Mouse (Mus musculus) C2C12 (cell line): ENCODE measurements at regions not wholly inside any gene's neighbourhood (a gene's known extent, or its start where the extent isn't known, plus 50 kb on each side); places are given as distances from the start of the nearest gene placed in this dataset.

Experiments used
- H3K27me3 ChIP-seq: one replicate; pipeline ENCODE4 v1.6.1; 2011; ENCODE audit not compliant: control insufficient read depth, insufficient read depth, insufficient read length
- H3K36me3 ChIP-seq: one replicate; pipeline ENCODE4 v1.6.1; 2011; ENCODE audit not compliant: control insufficient read depth, insufficient read depth
- H3K4me3 ChIP-seq: one replicate; pipeline ENCODE4 v1.5.1; 2011; ENCODE audit warnings: mild to moderate bottlenecking, control low read depth; ENCODE audit not compliant: poor library complexity, insufficient read depth, severe bottlenecking
- H3K79me2 ChIP-seq: one replicate; pipeline ENCODE4 v1.6.1; 2011; ENCODE audit not compliant: control insufficient read depth, insufficient read depth
- H3K79me3 ChIP-seq: one replicate; pipeline ENCODE4 v1.6.1; 2011; ENCODE audit warnings: low read depth, control low read depth
- H3ac ChIP-seq: one replicate; pipeline ENCODE3; 2011; ENCODE audit warnings: low read depth; ENCODE audit not compliant: control insufficient read depth, insufficient read length
- CEBPB ChIP-seq: IDR thresholded peaks from one replicate; pipeline ENCODE4 v1.6.1; 2011; ENCODE audit warnings: low read depth, mild to moderate bottlenecking, control low read depth, moderate library complexity
- CTCF ChIP-seq: IDR thresholded peaks from one replicate; pipeline ENCODE4 v1.5.1; 2011; ENCODE audit not compliant: control insufficient read depth, insufficient read depth, insufficient read length
- FOSL1 ChIP-seq: IDR thresholded peaks from one replicate; pipeline ENCODE4 v1.8.0; 2011; ENCODE audit warnings: mild to moderate bottlenecking, low read length; ENCODE audit not compliant: poor library complexity, insufficient read depth, severe bottlenecking
- MAX ChIP-seq: IDR thresholded peaks from one replicate; pipeline ENCODE4 v1.6.1; 2011; ENCODE audit warnings: mild to moderate bottlenecking, control low read depth
- MYOD1 ChIP-seq: IDR thresholded peaks from one replicate; pipeline ENCODE4 v1.6.1; 2011; ENCODE audit warnings: low read depth; ENCODE audit not compliant: control insufficient read depth, insufficient read length
- MYOG ChIP-seq: IDR thresholded peaks from one replicate; pipeline ENCODE4 v1.6.1; 2011; ENCODE audit not compliant: control insufficient read depth, insufficient read length; ENCODE audit errors: extremely low read depth
- USF1 ChIP-seq: IDR thresholded peaks from one replicate; pipeline ENCODE4 v1.6.1; 2011; ENCODE audit warnings: low read depth, mild to moderate bottlenecking, control low read depth, moderate library complexity

DNA sequence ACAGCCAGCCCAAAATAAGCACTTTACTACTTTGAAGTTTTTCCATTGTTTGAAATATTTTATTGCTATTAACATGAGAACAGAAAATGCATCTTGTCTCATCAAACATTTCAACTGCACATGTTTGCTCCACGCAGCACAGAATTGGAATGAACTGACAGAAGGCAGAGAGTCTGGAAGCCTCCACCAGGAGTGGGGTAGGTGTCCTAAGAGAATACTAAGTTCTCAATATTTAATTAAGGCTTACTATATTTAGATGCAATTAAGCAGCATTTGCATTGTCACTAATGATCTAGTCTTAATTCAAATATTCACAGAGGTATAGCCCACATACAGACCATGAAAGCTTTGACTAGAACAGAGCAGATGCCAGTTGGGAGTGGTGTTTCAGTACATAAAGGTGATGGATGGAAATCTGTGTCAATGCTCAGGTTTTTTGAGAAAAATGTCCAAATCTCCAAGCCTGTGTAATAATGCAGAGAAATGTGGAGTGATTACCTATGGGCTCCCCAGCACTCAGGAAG lies 491.2 kb downstream of the Tm4sf1 start:
- TF ChIP-seq MYOD1: no peak
- no peak for TF ChIP-seq MYOG
- no peak for TF ChIP-seq FOSL1
- no peak for TF ChIP-seq CTCF
- no peak for TF ChIP-seq CEBPB
- TF ChIP-seq USF1: no peak
- no peak for TF ChIP-seq MAX
- Histone ChIP-seq H3K4me3 (no peak overlapping the region), H3K79me3 (no peaks in the 10 kb centered on the region), H3K79me2 (no peaks in the 10 kb centered on the region), H3K36me3 (no peaks in the 10 kb centered on the region), H3ac (no peak overlapping the region), H3K27me3 (no peaks in the 10 kb centered on the region)

DNA sequence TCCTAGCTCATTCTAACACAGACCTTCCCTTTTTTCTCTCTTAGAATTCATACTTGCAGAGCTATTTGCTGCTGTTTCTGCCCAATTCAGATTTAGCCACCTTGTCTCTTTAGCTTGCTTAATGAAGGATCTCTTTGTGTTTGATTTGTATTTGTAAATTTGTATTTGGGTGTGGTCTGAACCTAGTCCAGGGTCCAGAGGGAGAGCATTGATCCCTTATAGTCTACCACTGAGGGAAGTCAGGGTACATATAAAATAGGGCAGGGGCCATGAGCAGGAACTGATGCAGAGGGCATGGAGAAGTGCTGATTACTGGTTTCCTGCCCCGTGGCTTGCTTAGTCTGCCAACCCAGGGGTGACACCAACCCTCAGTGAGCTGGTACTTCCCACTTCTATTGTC lies 508.7 kb downstream of the Tm4sf1 start:
- Histone ChIP-seq H3K36me3 (no peaks in the 10 kb centered on the region), H3K27me3 (no peaks in the 10 kb centered on the region), H3K79me3 (no peaks in the 10 kb centered on the region), H3K4me3 (no peak overlapping the region), H3ac (no peak overlapping the region), H3K79me2 (no peaks in the 10 kb centered on the region)
- TF ChIP-seq USF1: no peak
- no peak for TF ChIP-seq MYOG
- TF ChIP-seq MYOD1: no peak
- TF ChIP-seq CTCF: no peak
- no peak for TF ChIP-seq FOSL1
- TF ChIP-seq MAX: no peak
- no peak for TF ChIP-seq CEBPB

DNA sequence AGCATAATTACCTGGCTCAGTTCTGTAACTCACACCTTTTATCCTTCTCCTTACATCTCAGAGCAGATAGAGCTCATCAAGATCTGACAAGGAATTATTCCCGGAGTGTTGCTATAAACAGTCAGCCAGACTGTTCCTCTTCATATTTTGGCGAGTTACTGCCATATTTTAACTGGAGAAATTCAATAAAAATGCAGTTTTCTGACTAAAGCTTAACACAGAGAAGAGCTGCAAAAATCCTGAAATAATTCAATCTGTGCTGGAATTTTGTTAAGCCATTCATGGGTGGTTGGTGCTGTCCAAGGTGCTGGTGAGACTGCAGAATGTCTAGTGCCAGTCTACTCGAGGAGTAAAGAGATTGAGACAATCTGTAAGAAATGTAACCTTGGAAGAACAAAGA lies 512.6 kb downstream of the Tm4sf1 start:
- Histone ChIP-seq H3K4me3 (no peak overlapping the region), H3K79me2 (no peaks in the 10 kb centered on the region), H3K27me3 (no peaks in the 10 kb centered on the region), H3K79me3 (no peaks in the 10 kb centered on the region), H3K36me3 (no peaks in the 10 kb centered on the region), H3ac (no peak overlapping the region)
- no peak for TF ChIP-seq MYOG
- TF ChIP-seq USF1: no peak
- TF ChIP-seq MAX: no peak
- no peak for TF ChIP-seq MYOD1
- TF ChIP-seq CEBPB: no peak
- no peak for TF ChIP-seq CTCF
- no peak for TF ChIP-seq FOSL1

DNA sequence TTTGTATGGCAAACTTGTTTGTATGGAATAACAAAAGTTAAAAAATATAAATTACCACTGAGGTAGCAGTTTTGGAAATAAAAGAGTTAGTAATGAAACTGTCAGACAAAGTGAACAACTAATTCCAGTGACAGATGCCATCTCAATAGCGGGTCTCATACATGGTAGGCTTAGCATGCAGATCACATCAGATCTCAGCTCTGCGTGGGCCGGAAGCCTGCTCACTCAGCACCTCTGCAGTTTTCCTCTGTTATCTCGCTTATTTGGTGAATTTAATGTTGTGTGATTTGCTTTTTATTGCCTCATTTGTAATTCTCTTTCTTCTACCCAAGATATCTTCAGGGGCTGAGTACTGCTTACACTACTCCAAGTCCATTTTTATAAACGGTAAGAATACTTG lies 527.9 kb downstream of the Tm4sf1 start:
- Histone ChIP-seq H3ac (no peak overlapping the region), H3K27me3 (no peaks in the 10 kb centered on the region), H3K79me3 (no peaks in the 10 kb centered on the region), H3K4me3 (no peak overlapping the region), H3K36me3 (no peaks in the 10 kb centered on the region), H3K79me2 (no peaks in the 10 kb centered on the region)
- TF ChIP-seq CEBPB (no peak), FOSL1 (no peak), CTCF (no peak), MYOD1 (no peak), MAX (no peak), MYOG (no peak), USF1 (no peak)

DNA sequence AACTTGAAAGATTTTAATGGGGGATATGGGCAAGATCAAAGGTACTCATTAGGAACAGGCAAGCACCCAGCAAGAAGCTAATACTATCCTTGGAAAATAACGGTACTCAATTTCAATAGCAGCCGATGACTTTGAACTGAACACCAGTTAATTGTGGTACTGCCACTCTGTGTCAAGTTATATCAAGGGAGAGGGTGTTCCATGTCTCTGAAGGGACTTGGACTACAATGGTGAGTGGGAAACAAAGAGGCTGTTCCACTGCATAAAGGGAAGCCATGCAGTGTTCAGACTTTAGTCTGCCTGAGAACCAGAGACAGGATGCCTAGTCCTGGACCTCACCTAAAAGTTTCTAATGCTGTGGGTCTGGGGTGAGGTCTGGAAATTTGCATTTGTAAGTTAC lies 531.6 kb downstream of the Tm4sf1 start:
- no peaks in the 10 kb centered on the region for H3K79me2 ChIP-seq

More for the DNA sequence above, 531.6 kb downstream of the Tm4sf1 start:
- no peak for TF ChIP-seq MYOD1
- no peak for TF ChIP-seq CEBPB
- TF ChIP-seq FOSL1: no peak
- TF ChIP-seq CTCF: no peak
- no peak for TF ChIP-seq MAX
- no peak for TF ChIP-seq MYOG
- TF ChIP-seq USF1: no peak
- Histone ChIP-seq H3K27me3 (no peaks in the 10 kb centered on the region), H3K79me3 (no peaks in the 10 kb centered on the region), H3K36me3 (no peaks in the 10 kb centered on the region), H3K4me3 (no peak overlapping the region), H3ac (no peak overlapping the region)
